Mouse (Mus musculus) c-Kit-positive CD71-positive TER-119-negative erythroid progenitor cells, embryonic 14.5 days (primary cell): Measurements from ENCODE around the gene Pi4ka.

Experiments
- DNase-seq: peaks from one replicate; pipeline ENCODE4 v3.0.0-alpha.2; 2013; ENCODE audit warnings: low read depth

The Pi4ka gene

DNA sequence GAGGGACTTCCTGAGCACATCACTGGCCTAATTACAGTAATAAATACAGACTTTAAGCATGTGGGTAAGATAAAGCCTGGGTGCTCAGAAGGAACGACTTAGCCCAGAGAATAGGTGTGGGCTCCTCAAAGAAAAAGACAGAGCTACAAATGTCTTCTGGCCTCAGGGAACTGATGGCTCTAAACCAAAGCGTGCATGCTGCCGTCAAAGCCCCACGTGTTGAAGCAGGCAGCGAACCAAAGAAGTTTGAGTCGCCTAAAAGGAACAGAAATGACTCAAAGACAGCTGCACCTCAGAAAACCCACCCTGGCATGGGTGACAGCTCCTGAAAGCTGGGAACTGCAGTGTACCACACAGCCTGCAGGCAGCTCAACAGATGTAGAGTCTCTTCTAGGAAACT, 134.3 kb downstream of the Pi4ka start:
- DNase-seq = no peak

- DNase-seq = no peak
Measured at GRCm38 (mm10) chr16:17271124-17271523, 135.0 kb downstream of the Pi4ka start.

DNA sequence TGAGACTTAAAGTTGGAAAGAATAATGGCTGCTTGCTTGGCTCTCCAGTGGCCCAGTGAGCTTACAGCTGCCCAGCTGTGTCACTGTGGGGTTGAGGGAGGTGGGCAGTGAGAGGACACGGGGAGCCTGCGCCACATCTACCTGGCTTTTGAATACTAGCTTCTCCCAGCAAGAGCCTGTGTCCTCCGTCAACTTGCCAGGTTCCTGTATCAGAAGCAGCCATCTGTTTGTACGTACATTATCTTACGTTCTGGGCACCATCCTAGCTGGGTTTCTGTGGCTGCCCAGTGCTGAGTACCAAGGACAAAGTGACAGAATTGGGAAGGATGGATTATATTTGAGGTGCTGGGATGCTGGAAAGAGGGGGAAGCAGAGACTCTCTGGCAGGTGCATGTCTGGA, 136.2 kb downstream of the Pi4ka start:
- DNase-seq = no peak

DNA sequence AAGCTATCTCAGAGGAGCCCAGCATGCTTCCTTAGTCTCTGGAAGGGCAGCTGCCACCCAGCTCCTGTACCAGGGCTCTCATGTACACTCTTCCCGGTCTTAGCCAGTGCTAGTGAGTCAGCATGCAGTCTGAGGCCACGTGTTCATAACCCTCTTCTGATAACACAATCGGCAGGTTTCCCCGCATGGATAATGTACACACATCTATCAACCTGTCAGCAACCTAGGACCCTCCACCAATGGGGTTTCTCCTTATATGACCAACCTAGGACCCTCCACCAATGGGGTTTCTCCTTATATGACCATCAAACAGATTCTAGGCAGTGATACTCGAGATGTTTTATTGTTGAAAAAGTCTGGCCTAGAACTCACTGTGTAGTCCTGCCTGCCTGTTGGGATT, 138.2 kb downstream of the Pi4ka start:
- no peak for DNase-seq

GRCm38 (mm10) chr16:17266113-17266512, 140.0 kb downstream of the Pi4ka start:
- no peak for DNase-seq

DNA sequence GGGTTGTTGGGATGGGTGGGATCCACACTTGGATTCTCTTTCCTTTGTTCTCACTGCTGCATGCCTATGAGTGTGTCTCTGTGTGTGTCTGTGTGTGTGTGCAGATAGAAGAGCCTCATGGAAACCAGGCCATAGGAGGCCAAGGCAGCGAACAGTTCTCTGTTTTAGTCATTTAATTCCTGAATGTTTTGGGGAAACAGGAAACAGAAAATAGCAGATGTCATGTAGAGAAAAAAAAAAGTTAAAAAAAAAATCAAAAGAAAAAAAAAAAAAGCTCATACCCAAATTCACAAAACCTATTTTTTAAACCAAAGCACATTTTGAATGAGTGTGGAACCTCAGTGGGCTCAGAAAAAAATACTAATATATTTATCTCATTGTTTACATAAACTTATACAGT, 144.8 kb downstream of the Pi4ka start:
- DNase-seq = no peak

DNA sequence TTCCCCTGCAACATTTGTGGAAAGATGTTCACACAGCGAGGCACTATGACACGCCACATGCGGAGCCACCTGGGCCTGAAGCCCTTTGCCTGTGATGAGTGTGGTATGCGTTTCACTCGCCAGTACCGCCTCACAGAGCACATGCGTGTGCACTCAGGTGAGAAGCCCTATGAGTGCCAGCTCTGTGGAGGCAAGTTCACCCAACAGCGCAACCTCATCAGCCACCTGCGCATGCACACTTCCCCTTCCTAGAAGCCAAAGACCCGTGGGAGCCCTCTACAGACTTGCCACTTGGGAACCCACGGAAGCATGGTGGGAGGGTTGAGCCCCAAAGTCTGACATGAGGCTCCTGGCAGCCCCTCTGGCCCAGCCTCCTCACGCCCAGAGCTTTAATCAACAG, 147.2 kb downstream of the Pi4ka start:
- DNase-seq = no peak

GRCm38 (mm10) chr16:17257359-17257821, 148.7 kb downstream of the Pi4ka start:
- no peak for DNase-seq

DNA sequence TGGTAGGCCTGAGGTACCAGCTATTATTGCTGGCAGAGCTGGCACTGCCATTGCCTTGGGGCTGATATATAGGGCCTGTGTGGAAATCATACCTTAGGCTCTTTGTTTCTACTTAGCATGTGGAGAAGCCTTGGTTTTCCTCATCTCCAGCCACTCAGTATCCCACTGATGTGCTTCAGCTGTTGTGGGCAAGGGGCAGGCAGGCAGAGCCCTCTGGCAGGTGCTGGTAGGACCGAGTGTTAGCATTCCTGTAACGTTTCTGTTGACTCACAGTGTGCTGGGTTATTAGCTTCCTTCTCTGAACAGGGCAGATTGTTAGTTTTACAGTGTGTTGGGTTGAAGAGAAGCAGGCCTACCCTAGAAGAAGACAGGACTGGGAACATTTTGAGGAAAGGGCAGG, 150.8 kb downstream of the Pi4ka start:
- no peak for DNase-seq

- no peak for DNase-seq
Measured at GRCm38 (mm10) chr16:17254005-17254597, 152.0 kb downstream of the Pi4ka start.

DNA sequence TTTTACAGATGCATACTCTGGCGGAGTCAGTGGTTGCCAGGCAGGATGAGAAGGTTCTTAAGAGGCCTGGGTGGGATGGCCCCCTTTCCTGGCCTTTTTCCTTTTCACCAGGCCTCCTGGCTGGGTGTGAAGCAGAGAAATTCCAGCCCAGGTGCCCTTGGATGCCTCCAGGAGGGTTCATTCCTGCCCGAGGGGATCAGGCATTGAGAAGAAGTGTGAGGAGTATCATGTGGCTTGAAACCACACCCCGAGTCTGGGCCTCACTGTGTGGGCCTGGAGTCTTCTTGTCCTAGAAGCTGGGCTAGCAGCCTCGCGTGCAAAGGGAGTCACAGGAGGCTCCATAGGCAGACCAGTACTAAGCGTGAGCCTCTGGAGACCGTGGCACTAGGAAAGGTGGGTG, 153.3 kb downstream of the Pi4ka start:
- DNase-seq = no peak

DNA sequence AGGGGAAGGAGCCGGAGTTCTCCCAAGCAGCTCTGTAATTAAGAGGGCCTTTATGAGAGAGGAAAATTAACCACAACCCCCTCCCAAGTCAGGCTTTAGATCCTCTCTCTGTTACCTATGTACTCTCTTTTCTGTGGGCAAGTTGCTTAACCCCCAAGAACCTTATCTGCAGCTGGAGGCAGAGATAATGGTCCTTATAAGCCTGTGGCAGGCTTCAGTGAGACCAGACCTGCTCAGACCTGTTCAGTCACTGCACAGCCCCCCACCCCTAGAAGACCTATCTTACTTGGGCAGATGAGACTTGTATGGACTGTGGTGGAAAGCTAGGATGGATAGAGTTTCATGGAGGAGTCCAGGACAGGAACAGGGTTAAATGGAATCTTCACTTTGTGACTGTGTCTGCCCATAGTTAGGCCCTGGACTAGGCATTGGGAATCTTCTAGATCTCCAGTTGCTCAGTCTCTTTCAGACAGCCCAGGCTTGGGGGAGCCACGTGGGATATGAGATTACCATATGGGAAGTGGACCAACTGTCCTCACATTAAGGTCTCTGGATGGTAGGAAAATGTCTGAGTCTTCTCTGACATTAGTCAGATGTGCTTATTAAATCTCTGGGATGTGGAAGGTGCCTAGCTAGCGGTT, 153.9 kb downstream of the Pi4ka start:
- DNase-seq = no peak

- DNase-seq = no peak
Measured at GRCm38 (mm10) chr16:17251539-17251938, 154.6 kb downstream of the Pi4ka start.

DNA sequence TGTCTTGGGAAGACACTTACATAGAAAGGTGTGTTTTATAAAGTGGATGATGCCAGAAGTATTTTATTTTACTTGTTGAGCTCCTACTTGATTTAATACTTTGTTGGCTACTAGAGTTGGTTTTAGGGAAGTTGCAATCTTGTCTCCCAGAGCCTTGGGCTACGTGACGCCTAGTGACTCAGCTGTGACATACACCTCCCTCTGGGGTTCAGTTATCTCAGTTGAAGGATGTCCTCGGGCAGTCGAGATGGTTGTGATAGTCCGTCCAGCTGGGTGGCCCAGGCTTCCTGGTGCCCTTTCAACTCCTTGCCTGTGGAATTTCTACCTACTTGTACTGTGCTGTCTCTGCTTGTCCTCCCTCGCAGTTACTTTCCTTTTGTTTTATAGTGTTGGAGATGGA, 157.0 kb downstream of the Pi4ka start:
- DNase-seq = no peak

GRCm38 (mm10) chr16:17247727-17248126, 158.4 kb downstream of the Pi4ka start:
- DNase-seq = no peak

GRCm38 (mm10) chr16:17244996-17245395, 161.1 kb downstream of the Pi4ka start:
- no peak for DNase-seq

DNA sequence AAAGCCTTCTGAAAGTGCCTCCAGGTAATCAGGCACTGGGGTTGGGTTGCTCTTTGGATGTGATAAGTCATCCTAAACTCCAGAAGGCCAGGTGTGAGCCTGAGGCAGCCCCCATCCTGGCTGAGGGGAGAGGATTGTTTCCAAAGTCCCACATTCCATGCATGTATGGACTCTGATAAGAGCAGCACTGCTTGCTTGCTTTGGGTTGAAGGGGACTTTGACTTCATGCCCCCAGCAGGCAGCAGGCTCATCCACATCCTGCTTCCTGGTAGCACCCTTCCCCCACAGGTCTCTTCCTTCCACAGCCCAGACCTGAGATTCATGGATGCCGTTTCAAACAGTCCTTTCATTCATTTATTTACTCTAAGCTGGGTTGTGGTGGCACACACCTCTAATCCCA, 162.4 kb downstream of the Pi4ka start:
- DNase-seq = no peak

DNA sequence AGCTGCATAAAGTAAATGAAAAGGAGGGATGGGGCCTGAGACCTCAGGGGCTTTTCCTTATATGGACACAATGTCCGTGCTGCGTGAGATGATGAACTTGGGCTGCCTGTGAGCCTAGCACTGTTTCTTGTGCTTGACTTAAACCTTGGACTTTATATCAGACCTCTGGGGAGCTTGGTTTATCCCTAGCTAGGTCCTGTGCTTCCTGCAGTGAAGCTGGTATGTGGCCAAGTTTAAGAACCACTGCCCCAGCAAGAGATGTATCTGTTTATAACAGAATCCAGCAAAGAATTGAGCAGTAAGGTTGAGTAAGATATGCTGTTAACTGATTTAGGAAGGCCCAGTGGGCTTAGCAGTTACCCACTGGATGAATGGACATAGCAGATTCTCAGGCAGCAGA, 166.7 kb downstream of the Pi4ka start:
- DNase-seq = no peak

- DNase-seq = peak; percentile 79
Measured at GRCm38 (mm10) chr16:17237634-17238033, 168.5 kb downstream of the Pi4ka start.

DNA sequence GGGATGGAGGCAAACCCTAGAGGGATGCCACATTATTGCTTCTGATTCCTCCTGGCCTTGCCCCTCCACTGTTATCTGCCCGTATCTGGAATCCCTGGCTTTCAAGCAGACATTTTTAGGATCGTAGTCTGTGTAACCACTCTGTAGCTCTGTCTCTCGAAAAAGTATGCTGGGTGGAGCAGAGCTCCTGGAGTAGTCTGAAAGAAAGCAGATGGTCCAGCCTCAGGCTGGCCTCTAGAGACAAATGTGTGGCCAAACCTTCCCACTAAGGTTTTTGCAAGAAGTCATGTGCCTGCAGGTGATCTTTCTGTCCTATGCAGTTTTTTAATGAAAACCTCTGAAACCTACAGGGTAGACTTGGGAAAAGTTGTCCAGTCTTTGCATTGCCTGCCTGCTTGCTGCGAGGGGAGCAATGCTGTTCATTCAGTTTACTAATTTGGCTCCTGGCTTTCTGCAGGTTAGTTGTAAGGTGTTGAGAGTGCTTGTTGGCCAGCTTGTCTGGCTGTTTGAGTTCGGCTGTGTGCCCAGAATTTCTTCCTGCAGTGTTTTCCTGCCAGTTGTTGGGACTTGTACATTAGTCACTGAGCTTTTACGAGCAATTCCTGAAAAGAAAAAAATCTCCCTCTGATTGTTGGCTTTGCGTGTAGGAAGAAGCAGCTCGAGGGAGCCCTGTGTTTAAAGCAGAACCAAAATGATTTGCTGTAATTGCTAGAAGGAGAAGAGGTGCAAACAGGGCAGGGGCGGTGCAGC, 171.0 kb downstream of the Pi4ka start:
- no peak for DNase-seq

DNA sequence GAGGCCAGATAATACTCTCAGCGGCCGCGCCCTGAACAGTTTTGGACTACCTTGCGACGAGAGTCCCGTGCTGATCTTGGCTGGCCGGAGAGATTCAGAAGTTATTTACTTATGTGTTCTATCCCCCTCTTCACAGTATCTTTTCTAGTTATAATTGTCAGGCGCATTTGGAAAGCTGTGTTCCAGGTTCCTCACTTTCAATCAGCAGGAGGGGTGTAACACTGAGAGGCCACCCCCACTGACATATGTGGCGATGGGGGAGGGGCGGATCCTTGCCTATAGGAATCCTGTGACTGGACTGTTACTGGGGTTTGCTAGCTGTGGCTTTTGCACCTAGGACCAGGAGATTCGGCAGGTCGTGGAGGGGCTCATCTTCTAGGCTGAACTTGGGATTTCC, 171.6 kb downstream of the Pi4ka start:
- no peak for DNase-seq

DNA sequence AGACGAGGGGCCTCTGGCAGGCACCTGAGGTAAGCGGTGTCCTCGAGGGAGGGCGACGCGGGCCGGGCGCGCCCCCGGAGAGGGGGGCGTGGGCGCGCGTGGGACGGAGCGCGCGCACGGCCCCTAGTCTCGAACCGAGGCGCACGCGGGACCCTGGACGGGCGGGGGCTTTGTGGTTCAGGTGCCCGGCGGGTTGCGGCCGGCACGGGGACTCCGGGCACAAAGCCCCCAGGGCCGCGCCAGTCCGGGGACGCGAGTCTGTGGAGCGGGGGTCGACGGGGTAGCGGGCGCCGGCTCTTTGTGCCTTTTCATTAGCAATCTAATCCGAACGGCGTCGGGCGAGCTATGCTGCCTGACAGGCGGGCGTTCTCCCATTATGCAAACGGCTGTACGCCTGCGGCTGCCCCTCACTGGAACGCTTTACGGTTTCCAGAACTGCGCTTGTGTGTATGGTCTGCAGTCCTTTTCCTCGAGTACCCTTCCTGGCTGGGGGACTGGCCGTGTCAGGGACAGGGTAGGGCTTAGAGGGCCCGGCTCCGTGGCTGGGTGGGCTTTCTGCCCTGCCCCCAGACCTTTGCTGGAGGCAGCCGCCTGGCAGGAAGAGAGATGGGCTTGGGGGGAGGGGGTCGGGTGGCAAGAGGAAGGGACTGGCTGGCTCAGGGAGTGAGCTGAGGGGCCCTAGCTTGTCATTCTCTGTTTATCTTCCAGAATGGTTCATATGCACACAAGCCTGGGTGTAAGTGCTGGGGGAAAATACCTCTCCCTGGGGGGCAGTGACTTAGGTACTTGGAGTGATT, 172.2 kb downstream of the Pi4ka start:
- DNase-seq = no peak
